Mouse (Mus musculus) olfactory bulb, adult 2 months (tissue): ENCODE results near the gene R3hdm4.

Experiments
- CTCF ChIP-seq: fragments of 200-500 bp; IDR thresholded peaks from 2 replicates; pipeline ENCODE4 v1.5.1; 2012; ENCODE audit warnings: low read depth, mild to moderate bottlenecking, low read length, moderate library complexity; ENCODE audit not compliant: insufficient read depth
- POLR2A ChIP-seq: fragments of 200-500 bp; IDR thresholded peaks from 2 replicates; pipeline ENCODE4 v1.6.1; 2012; ENCODE audit warnings: mild to moderate bottlenecking, low read depth, low read length, moderate library complexity; ENCODE audit not compliant: insufficient read depth

DNA sequence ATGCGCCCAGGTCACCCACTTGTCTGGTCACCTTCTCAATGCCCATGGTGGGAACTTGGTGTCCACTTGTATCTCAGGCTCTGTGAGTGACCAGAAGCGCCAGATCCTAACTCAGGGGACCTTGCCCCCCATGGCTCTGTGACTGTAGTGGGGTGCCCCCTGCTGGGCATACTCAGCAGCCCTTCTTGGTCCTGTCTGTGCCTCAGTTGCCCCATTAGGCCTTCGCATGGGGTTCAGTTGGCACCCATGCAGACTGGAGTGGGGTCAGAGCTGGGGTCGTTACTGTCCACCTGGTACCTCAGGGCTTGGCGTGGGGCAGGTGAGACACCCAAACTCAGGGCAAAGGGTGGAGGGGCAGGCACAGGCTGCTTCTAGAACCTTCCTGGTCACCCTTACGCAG, 32.9 kb upstream of the R3hdm4 start:
- TF ChIP-seq CTCF (peak; percentile 63; the same call in 1 of the 2 replicates), POLR2A (no peak)
